Mouse (Mus musculus) midbrain, embryonic 11.5 days (tissue): ENCODE data around the gene Zfp799. TPM values are rescaled to one million over a fixed set of nuclear protein-coding genes. Genes with fewer than 3 reads are reported as not detected.

Experiments used
- polyA plus RNA-seq: library from polyadenylated mRNA; unstranded; fragments of >200 nt; fragmentation: Nextera tagmentation; extraction: Ambion mirVana; gene quantifications from 2 replicates; pipeline ENCODE4 v1.2.1, GENCODE M21; 2014

Zfp799 gene
- polyA plus RNA-seq, 1 experiment from 2014 or later, result 18.6 TPM

Other genes starting within 250 kb of the Zfp799 start
- 0.32 TPM in 1 of 2 replicates, not detected in the other for gene Cyp4f37, start 209.0 kb downstream of the Zfp799 start, polyA plus RNA-seq
- not detected in 2 replicates for gene Cyp4f40, start 171.4 kb downstream of the Zfp799 start, polyA plus RNA-seq
- 0.46 and 1.0 TPM in 2 replicates for gene Cyp4f15, start 144.6 kb downstream of the Zfp799 start, polyA plus RNA-seq
- 32.0 and 33.8 TPM in 2 replicates for gene Zfp871, start 42.0 kb downstream of the Zfp799 start, polyA plus RNA-seq
- 38.1 and 42.0 TPM in 2 replicates for gene Zfp811, start 20.3 kb downstream of the Zfp799 start, polyA plus RNA-seq
- gene Zfp870, start 61.4 kb upstream of the Zfp799 start, polyA plus RNA-seq, result 9.7 and 11.0 TPM in 2 replicates
- gene Cyp4f14, start 87.1 kb upstream of the Zfp799 start, polyA plus RNA-seq, result not detected in 2 replicates
- 2.0 and 2.2 TPM in 2 replicates for gene Cyp4f13, start 117.1 kb upstream of the Zfp799 start, polyA plus RNA-seq
- 14.4 and 15.6 TPM in 2 replicates for gene Zfp472, start 135.6 kb upstream of the Zfp799 start, polyA plus RNA-seq
- 19.2 and 19.3 TPM in 2 replicates for gene Zfp952, start 162.9 kb upstream of the Zfp799 start, polyA plus RNA-seq
- 22.8 and 25.4 TPM in 2 replicates for gene Zfp763, start 203.1 kb upstream of the Zfp799 start, polyA plus RNA-seq
- not detected in 2 replicates for gene 4921501E09Rik, start 237.8 kb upstream of the Zfp799 start, polyA plus RNA-seq